Mouse (Mus musculus) fibroblast of lung, adult 2 months (primary cell): ENCODE data around the gene D8Ertd738e.

Experiments
- DNase-seq: peaks from one replicate; pipeline ENCODE4 v3.0.0-alpha.2; 2011; ENCODE audit warnings: low read depth

Gene D8Ertd738e

GRCm38 (mm10) chr8:84236410-84236997 is 13.0 kb downstream of the D8Ertd738e start:
- DNase-seq = no peak

GRCm38 (mm10) chr8:84235746-84236409 is 13.6 kb downstream of the D8Ertd738e start:
- peak; percentile 45 for DNase-seq

GRCm38 (mm10) chr8:84233055-84233454 is 16.5 kb downstream of the D8Ertd738e start:
- no peak for DNase-seq

- no peak for DNase-seq
These were observed 18.8 kb downstream of the D8Ertd738e start for GRCm38 (mm10) chr8:84230735-84231134.

GRCm38 (mm10) chr8:84223322-84224029 is 26.0 kb downstream of the D8Ertd738e start:
- no peak for DNase-seq

- DNase-seq = no peak
These were observed 26.9 kb downstream of the D8Ertd738e start for GRCm38 (mm10) chr8:84222566-84223165.

GRCm38 (mm10) chr8:84220105-84220504 is 29.4 kb downstream of the D8Ertd738e start:
- DNase-seq = no peak

GRCm38 (mm10) chr8:84218143-84218542 is 31.4 kb downstream of the D8Ertd738e start:
- DNase-seq = no peak

GRCm38 (mm10) chr8:84217206-84217605 is 32.3 kb downstream of the D8Ertd738e start:
- no peak for DNase-seq

- no peak for DNase-seq
These were observed 36.2 kb downstream of the D8Ertd738e start for GRCm38 (mm10) chr8:84213277-84213676.

- DNase-seq = no peak
These were observed 37.5 kb downstream of the D8Ertd738e start for GRCm38 (mm10) chr8:84211881-84212563.

- DNase-seq = no peak
These were observed 38.3 kb downstream of the D8Ertd738e start for GRCm38 (mm10) chr8:84211202-84211601.

- DNase-seq = no peak
These were observed 39.2 kb downstream of the D8Ertd738e start for GRCm38 (mm10) chr8:84210167-84210791.

- no peak for DNase-seq
These were observed 40.8 kb downstream of the D8Ertd738e start for GRCm38 (mm10) chr8:84208381-84209380.

- DNase-seq = no peak
These were observed 41.7 kb downstream of the D8Ertd738e start for GRCm38 (mm10) chr8:84207811-84208210.

GRCm38 (mm10) chr8:84206666-84207065 is 42.9 kb downstream of the D8Ertd738e start:
- DNase-seq = no peak

- DNase-seq = no peak
These were observed 44.4 kb downstream of the D8Ertd738e start for GRCm38 (mm10) chr8:84205073-84205472.

GRCm38 (mm10) chr8:84203975-84204772 is 45.3 kb downstream of the D8Ertd738e start:
- no peak for DNase-seq
